Mouse (Mus musculus) cerebellum, adult 18-20 months (tissue): ENCODE data around the gene Ldlr.
"Not testable (repeated sequence)": the region's sequence is repeated elsewhere in the genome, so short reads cannot be mapped to it uniquely, and the experiment has no call there.

Experiments
- DNase-seq, 2 experiments: peaks; one replicate each; pipeline ENCODE4 v3.0.0; 2021

Gene Ldlr

DNA sequence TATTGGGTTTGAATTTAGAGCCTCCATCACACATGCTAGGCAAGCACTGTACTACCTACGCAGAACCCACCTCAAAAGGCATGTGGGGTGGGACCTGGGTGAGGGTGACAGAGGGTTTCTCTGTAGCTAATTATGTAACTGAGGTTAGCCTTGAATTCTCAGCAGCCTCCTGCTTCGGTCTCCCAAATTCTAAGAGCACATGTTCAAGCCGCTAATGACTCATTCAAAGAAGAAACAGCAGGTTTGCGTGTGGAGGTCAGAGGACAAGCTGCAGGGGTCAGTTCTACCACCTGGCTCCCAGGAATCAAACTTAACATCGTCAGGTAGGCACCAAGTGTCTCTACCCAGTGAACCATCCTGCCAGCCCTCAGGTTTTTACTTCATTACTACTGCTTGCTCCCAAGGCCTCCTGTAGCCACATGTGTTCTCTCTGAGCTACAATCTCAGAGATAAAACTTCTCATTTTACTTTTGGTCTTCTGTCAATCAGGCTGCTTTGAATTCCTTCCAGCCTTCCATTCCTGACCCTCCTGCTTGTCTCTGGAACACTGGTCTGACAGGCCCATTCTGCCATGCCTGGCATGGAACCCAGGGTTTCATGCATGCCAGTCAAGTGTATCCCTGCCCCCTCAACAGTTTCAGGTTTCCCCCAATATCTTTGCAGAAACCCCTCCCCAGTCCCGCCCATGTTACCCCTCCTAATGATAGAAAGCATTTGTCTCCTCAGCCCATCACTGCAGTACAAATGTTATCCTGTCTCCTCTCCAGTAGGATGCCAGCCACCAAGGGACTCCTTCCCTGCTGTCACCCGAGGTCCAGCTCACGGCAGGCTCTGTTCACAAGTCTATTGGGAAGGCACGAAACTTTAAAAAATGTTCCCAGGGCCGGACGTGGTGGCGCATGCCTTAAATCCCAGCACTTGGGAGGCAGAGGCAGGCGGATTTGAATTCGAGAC, 35.6 kb downstream of the Ldlr start:
- DNase-seq: no peak

- no peak for DNase-seq
These were observed 36.4 kb downstream of the Ldlr start for GRCm38 (mm10) chr9:21759718-21760117.

GRCm38 (mm10) chr9:21760155-21761088, 37.1 kb downstream of the Ldlr start, which contains the start of gene Spc24:
Spc24 (minus strand) TSS chr9:21760303.
- peak; percentile 95 to 97 for DNase-seq

GRCm38 (mm10) chr9:21762135-21762534, 38.9 kb downstream of the Ldlr start:
- no peak for DNase-seq

DNA sequence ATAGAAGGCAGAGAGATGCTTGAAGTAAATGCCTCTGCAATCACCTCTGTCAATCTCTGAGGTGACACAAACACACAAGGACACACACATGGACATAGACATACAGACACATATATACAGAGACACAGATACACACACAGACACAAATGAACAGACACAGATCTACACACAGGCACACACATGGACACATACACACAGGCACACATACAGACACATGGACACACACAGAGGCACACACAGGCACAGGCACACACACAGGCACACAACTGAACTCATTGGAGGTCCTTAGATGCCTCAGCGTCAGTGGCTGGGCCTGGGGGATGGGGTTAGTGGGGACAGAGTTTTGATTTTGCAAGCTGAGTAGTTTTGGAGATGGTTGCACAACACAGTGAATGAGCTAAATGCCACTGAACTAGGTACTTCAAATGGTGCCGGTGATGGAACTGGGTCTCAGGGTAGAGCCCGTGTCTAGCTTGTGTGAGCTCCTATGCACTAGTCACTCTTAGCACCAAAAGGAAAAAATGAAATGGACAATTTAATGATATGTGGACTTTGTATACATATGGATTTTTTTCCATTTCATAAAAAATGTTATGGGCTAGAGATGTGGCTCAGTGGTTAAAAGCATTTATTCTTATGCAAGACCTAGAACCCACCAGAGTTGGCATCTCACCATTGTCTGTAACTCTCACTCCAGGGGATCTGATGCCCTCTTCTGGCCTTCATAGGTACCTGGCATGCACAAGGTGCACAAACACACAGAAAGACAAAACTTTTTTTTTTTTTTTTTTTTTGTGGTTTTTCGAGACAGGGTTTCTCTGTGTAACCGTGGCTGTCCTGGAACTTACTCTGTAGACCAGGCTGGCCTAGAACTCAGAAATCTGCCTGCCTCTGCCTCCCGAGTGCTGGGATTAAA, 41.1 kb downstream of the Ldlr start:
- no peak for DNase-seq

DNA sequence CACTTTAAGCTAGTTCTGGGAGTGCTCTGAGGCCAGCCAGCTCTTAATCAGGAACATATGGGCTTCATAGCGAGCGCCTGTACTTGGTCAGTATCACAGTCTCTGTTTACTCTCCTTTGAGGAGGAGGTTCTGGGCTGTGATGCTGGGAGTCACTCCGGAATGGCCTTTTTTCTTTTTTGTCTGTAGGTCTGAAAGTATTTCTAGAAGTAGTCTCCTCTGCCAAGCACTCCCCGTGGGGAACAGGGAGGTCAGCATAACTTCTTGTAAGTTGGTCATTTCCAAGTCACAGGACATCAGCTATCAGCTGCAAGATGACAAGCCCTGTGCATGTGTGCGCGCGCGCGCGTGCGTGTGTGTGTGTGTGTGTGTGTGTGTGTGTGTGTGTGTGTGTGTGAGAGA, 44.6 kb downstream of the Ldlr start:
- DNase-seq: peak; percentile 75 to 80

DNA sequence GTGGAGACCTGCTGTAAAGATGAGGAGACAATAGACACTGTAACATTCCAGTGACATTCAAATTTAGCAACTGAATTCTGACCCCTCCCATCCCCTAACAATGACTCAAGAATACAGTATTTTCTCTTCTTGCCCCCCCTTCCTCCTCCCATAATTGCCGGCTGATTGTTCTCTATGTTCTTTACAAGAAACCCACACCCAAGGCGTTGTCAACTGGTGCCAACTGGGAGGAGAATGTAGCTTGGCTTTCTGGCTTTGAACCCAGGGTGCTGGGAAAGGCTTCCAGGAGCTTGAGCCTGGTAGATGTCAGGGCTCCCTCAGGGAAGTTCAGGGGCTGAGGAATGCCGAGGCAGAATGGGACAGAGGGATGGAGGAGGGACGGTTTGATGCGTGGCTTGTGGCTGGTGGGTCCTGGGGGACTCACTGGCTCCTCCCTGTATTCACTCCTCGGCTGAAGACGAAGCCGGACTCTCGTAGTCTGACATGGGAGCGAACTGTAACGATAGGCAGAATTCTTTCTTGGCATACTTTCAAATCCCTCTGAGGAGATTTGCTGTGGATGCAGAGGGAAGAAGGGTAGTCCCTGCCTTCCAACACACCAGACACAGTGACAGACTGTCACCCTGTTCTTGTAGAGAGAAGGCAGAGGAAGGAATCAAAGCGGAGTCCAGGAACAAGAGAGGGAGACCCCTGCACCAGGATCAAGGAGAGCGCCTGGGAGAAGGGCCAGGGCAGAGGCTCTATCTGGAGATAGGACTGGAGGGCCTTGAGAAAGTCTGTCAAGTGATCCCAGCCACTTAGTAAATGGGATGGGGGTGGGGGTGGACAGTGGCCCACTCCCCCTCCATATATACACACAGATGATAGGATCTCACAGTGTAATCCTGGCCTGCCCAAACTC, 45.5 kb downstream of the Ldlr start:
- peak; percentile 63 to 65 for DNase-seq

DNA sequence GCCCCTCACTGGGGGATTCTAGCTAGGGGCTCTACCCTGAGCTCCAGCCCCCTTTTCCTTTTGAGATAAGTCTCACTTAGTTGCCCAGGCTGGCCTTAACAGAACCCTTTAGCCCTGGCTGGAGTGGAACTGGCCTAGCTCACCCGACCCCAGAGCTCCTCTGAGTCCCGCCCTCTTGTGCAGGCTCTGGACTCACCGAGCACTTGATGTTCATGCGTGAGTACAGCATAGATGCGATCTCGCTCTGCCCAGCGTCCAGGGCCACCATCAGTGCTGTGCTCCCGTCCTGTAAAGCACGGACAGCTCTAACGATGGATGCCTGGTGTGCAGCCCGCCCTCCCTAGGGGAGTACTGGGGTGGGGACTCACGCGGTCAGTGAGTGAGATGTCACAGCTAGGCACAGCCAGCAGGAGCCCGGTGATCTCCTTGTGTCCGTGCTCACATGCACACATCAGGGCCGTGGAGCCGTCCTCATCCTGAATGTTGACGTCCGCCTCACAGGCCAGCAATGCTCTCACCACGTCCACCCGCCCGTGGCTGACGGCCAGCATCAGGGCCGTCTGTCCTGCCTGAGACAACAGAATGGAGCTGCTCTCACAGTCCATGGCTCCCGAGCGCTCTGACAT, 46.4 kb downstream of the Ldlr start:
- DNase-seq: peak; percentile 65 to 72

GRCm38 (mm10) chr9:21773396-21773795, 50.1 kb downstream of the Ldlr start:
- not testable (repeated sequence) for DNase-seq

- no peak for DNase-seq
These were observed 51.1 kb downstream of the Ldlr start for GRCm38 (mm10) chr9:21774353-21774752.

DNA sequence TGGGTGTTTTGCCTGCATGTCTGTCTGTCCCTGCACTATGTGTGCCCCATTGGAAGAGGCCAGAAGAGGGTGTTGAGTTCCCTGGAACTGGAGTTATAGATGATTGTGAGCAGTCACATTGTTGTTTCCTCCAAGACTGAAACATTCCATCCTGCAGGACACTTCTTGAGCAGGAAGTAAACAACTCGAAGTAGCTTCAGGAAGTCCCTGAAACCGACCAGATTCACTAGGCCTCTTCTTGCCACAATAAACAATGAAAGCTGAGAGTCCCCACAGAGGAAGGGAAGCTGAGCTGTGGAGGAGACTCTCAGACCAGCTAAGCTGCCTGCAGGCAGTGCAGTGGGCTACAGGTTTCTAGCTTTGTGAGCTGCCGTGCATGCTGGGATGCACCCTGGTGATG, 54.4 kb downstream of the Ldlr start:
- DNase-seq: no peak

DNA sequence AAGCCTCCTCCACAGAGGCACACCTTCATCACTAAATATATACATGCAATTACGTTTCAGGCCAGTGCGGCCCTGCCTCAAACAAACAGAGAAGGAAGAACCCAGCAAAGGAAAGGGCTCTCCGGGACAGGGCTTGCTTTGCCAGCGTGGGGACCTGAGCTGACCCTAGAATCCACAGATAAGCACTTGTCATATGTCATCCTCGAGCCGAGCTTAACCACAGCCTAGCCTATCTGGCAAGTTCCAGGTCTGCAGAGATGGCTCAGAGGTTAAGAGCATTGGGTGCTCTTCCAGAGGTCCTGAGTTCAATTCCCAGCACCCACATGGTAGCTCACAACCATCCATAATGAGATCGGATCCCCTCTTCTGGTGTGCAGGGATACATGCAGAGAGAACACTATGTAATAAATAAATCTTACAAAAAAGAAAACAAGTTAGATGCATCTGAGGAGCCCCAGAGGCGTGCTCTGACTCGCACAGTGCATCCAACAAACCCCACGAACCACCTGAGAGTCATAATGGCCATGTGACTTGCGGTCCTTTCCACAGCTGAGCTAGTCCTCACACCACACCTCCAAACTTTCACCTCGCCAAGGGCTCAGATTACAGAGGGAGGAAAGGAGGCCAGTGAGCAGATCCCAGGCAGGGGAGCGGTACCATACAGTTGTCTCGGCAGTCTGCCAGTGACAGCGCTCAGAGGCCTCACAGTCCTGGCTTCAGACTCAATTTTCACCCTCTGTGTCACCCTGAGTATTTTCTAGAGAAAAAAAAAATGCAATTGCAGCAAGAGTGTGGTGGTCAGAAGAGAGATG, 58.6 kb downstream of the Ldlr start:
- peak in 1 of 2 experiments; percentile 56 for DNase-seq

DNA sequence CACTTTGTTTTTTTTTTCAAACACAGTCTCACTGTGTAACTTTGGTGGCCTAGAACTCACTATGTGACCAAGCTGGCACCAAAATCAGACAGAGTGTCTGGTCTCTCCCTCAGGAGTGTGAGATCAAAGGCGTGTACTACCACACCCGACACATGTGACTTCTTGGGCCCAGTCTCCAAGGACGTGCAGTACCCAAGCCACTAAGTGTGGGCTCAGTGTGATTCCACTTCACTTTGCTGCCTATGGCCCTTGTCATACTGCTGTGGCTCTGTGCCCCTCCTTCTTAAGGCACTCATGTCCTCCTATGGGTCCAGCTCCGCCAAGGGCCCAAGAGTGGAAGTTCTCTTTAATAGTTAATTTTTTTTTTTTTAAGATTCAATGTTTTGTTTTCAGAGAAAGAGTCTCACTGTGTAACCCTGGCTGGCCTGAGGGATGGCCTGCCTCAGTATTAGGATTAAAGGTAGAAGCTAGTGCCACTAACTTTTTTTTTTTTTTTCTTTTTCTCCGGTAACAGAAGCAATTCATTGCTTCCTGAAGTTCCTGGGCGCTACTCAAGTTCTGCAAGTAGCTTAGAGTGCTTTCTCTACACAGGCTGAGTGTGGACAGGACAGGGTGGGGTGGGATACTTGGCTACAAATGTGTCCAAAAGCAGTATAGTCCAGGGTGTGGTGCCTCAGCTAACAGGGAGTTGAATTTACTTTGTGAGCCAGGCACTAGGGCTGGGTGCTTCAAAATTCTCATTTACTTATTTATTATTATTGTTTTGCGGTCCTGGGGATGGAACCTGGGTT, 61.4 kb downstream of the Ldlr start:
- DNase-seq: no peak

- not testable (repeated sequence) for DNase-seq
These were observed 63.0 kb downstream of the Ldlr start for GRCm38 (mm10) chr9:21786309-21786708.

- DNase-seq: peak; percentile 76 to 78
These were observed 63.6 kb downstream of the Ldlr start for GRCm38 (mm10) chr9:21786906-21787305.

DNA sequence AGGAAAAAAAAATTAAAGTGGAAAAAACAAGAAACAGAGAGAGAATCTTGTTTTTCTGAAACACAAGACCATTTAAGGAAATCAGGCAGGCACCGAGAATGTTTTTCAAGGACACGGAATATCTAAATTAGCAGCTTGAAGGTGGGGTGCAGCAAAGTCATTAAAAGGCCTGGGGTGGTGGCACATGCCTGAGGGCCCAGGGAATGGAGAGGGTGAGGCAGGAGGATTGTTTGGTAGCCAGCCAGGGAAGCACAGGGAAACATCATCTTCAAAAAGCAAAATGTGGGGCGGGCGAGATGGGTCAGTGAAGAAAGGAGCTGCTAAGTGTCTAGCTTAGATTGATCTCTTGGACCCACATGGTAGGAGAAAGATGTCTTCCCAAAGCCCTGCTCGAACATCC, 64.4 kb downstream of the Ldlr start:
- no peak for DNase-seq

DNA sequence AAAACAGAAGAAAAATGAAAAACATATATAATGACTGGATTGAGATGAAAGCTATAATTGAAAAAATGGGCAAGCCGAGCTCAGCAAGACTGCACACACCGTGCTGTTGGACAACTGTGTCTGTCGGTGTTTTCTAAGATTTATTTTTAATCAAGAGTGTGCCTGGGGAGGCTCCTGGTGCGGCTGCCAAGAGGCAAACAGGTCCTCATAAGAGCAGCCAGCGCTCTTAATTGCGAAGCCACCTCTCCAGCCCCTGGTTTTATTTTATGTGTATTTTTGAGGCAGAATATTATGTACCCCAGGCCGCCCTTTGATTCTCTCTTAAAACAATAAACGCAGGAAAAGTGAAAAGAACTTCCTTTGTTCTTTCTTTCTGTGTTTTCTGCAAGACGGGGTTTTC, 65.0 kb downstream of the Ldlr start:
- no peak for DNase-seq

DNA sequence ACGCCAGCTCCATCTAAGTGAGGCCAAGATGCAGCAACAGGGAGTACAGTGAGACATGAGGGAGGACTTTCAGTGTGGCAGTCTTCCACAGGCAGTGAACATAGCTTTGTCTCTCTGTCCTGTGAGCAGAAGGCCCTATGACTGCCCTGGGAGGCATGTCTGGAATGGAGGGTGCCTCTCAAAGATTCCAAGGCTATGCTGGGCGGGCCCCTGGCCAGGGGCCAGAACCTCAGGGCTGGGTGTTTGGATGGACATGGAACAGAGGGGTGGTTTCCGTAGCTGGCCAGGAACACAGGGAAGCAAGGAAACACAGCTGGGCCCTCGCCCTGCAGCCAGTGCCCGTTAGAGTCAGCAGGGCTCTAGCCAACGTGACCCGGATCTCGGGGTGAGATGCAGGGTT, 68.6 kb downstream of the Ldlr start:
- DNase-seq: no peak

GRCm38 (mm10) chr9:21792644-21793043, 69.4 kb downstream of the Ldlr start:
- peak; percentile 31 to 51 for DNase-seq
